Mouse (Mus musculus): ENCODE data around the gene Ppp5c. TPM values are rescaled to one million over a fixed set of nuclear protein-coding genes. Genes with fewer than 3 reads are reported as not detected.

The Ppp5c gene
- polyA plus RNA-seq, 1 experiment, result 126 TPM

DNA sequence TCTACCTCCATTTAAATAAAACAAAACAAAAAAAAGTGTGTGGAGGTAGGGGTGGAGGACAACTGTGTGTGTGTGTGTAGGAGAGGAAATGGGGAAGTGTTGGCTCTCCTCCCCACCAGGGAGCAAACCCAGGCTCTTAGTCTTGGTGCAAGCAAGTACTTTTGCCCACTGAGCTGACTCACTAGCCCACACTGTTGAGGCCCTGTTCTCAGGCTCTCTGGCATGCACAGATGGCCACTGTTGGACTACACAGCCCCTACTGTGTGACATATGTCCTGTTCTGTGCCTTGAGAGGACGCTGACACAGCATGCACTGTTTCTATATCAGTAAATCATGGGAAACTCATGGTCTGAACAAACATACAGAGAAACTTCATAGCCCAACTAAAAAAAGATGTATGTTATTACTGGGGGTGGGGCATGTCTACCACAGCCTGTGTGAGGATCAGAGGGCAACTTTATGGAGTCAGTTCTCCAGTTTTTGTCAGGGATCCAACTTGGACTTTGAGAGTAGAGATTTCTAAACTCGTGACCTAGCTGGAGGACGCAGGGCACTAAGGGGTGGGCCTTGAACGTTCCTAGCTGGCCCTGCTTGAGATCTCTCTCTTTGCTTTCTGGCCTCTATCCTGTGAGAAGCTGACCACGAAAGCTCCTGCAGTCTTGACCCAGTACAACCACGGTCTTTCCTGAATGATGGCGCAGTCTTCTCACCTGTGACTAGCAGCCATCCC, 24.3 kb downstream of the Ppp5c start:
- no peaks in the 10 kb centered on the region for H3K79me2 ChIP-seq (ENCODE audit: control insufficient read depth, insufficient read depth)
- TF ChIP-seq MAX (IDR thresholded peaks at IDR 0.05; ENCODE audit: low read depth) (no peak), TCF3 (IDR thresholded peaks at IDR 0.05; ENCODE audit: insufficient read length, low read depth) (no peak), TCF12 (IDR thresholded peaks at IDR 0.05; ENCODE audit: insufficient read depth, poor library complexity, severe bottlenecking) (no peak), MYOD1 (IDR thresholded peaks at IDR 0.05; ENCODE audit: control insufficient read depth in 1 of 3, insufficient read length in 2 of 3, low read depth in 2 of 3) (no peak), SRF (IDR thresholded peaks at IDR 0.05; ENCODE audit: control insufficient read depth, insufficient read length, low read depth) (no peak), REST (IDR thresholded peaks at IDR 0.05; ENCODE audit: insufficient read depth, insufficient read length) (no peak), POLR2A (IDR thresholded peaks at IDR 0.05; ENCODE audit: insufficient read length, low read depth) (no peak), POLR2AphosphoS2 (IDR thresholded peaks at IDR 0.05; ENCODE audit: insufficient read length, low read depth) (no peak), CEBPB (IDR thresholded peaks at IDR 0.05; ENCODE audit: insufficient read depth, poor library complexity, severe bottlenecking) (no peak), MYOG (IDR thresholded peaks at IDR 0.05; ENCODE audit: control insufficient read depth in 1 of 3, insufficient read depth in 1 of 3, insufficient read length in 2 of 3, low read depth in 2 of 3) (no peak), E2F4 (IDR thresholded peaks at IDR 0.05; ENCODE audit: insufficient read depth) (no peak), USF1 (IDR thresholded peaks at IDR 0.05; ENCODE audit: low read depth) (no peak)

DNA sequence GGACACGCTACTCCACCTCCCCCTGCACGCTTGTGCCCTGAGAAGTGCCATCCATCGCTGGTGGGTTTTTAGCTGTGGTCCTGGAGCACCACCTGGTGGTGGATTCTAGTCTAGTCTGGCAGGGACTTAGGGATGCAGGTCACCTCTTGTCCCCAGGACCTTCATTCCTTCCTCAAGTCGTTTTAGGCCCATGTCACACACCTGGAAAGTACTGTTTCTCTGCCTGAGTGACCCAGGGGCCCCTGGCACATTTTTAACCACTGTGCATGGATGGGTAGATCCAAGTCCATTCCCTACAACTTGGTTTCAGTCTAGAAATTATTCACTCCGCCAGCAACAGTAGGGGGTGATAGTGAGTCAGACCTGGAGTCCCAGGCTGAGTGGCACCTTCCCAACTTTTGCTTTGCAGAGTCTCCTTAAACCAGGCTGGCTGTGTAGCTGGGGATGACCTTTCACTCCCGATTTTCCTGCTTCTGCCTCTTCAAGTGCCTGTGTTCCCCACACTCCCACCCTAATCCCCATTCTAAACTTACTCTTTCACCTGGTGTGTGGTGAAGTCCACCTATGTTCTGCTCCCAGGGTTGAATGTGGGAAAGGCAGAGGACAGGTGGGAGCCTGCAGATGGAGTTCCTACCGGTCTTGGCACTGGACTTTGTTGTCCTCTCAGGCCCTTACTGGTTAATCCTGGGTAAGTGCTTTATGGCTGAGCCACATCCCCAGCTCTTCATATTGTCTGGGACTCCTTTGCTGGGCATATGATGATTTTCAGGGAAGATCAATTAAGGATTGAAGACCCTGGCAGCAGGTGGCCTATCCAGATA, 25.1 kb downstream of the Ppp5c start:
- H3K36me3 ChIP-seq (ENCODE audit: control insufficient read depth, insufficient read depth), result peaks cover under 1% of the 10 kb centered on the region

More for the DNA sequence above, 24.3 kb downstream of the Ppp5c start:
- no peak overlapping the region for H3ac ChIP-seq (ENCODE audit: control insufficient read depth, insufficient read length)
- H3K36me3 ChIP-seq (ENCODE audit: control insufficient read depth, insufficient read depth), result peaks cover 7% of the 10 kb centered on the region
- no peak overlapping the region for H3K4me2 ChIP-seq (ENCODE audit: low read depth)
- H3K4me3 ChIP-seq, result no peak overlapping the region
- no peaks in the 10 kb centered on the region for H3K27me3 ChIP-seq (ENCODE audit: control insufficient read depth, insufficient read depth, insufficient read length)

DNA sequence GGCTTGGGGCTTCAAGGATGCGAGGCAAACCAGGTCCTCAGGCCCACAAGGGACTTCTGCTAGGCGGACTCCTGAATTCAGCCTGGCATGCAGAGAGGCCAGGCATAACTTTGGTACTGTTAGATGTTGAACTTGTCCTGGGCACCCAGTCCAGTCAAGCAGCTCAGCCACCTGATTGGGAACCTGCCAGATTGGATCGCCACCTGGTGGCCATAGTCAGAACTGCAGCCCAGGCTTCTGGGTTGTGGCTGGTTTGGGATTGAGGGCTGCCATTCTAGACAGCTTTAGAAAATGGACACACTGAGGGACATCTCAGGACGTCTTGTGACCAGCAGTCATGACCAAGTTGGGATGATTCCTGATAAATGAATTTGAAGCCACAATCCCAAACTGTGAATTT, 28.1 kb downstream of the Ppp5c start:
- Histone ChIP-seq H3K36me3 (ENCODE audit: control insufficient read depth, insufficient read depth) (no peaks in the 10 kb centered on the region), H3K4me3 (no peak overlapping the region)

More for the DNA sequence above, 25.1 kb downstream of the Ppp5c start:
- Histone ChIP-seq H3ac (ENCODE audit: control insufficient read depth, insufficient read length) (no peak overlapping the region), H3K4me3 (no peak overlapping the region), H3K79me2 (ENCODE audit: control insufficient read depth, insufficient read depth) (no peaks in the 10 kb centered on the region), H3K27me3 (ENCODE audit: control insufficient read depth, insufficient read depth, insufficient read length) (no peaks in the 10 kb centered on the region), H3K4me2 (ENCODE audit: low read depth) (no peak overlapping the region)
- TF ChIP-seq MYOG (IDR thresholded peaks at IDR 0.05; ENCODE audit: control insufficient read depth in 1 of 3, insufficient read depth in 1 of 3, insufficient read length in 2 of 3, low read depth in 2 of 3), result no peak
- TF ChIP-seq POLR2AphosphoS2 (IDR thresholded peaks at IDR 0.05; ENCODE audit: insufficient read length, low read depth), result peak; percentile 60

DNA sequence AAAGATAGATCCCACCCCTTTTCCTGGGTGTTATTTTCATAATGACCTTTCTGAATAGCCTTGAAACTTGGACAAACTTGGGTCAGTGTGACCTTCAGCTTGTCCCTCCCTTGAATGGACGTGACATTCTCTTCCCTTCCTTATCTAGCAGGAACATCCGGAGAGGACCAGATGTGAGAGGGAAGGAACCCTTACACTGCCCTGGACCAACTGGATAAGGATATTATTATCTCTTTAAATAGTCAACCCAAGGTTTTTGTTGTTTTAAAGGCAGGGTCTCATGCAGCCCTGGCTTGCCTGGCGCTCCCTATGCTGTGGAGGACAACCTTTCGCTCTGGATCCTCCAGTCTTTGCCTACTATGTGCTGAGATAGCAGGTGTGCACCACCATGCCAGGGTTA, 28.5 kb downstream of the Ppp5c start:
- Histone ChIP-seq H3K27me3 (ENCODE audit: control insufficient read depth, insufficient read depth, insufficient read length) (no peaks in the 10 kb centered on the region), H3K36me3 (ENCODE audit: control insufficient read depth, insufficient read depth) (no peaks in the 10 kb centered on the region), H3K79me2 (ENCODE audit: control insufficient read depth, insufficient read depth) (peaks cover 15% of the 10 kb centered on the region), H3K4me2 (ENCODE audit: low read depth) (no peak overlapping the region), H3K4me3 (no peak overlapping the region), H3ac (ENCODE audit: control insufficient read depth, insufficient read length) (no peak overlapping the region)
- TF ChIP-seq TCF12 (IDR thresholded peaks at IDR 0.05; ENCODE audit: insufficient read depth, poor library complexity, severe bottlenecking), result no peak
- TF ChIP-seq MYOD1 (IDR thresholded peaks at IDR 0.05; ENCODE audit: control insufficient read depth in 1 of 3, insufficient read length in 2 of 3, low read depth in 2 of 3), result no peak
- no peak for TF ChIP-seq SRF (IDR thresholded peaks at IDR 0.05; ENCODE audit: control insufficient read depth, insufficient read length, low read depth)
- no peak for TF ChIP-seq REST (IDR thresholded peaks at IDR 0.05; ENCODE audit: insufficient read depth, insufficient read length)
- no peak for TF ChIP-seq TCF3 (IDR thresholded peaks at IDR 0.05; ENCODE audit: insufficient read length, low read depth)
- TF ChIP-seq MAX (IDR thresholded peaks at IDR 0.05; ENCODE audit: low read depth), result no peak
- TF ChIP-seq POLR2A (IDR thresholded peaks at IDR 0.05; ENCODE audit: insufficient read length, low read depth), result no peak
- no peak for TF ChIP-seq CEBPB (IDR thresholded peaks at IDR 0.05; ENCODE audit: insufficient read depth, poor library complexity, severe bottlenecking)
- no peak for TF ChIP-seq POLR2AphosphoS2 (IDR thresholded peaks at IDR 0.05; ENCODE audit: insufficient read length, low read depth)
- TF ChIP-seq E2F4 (IDR thresholded peaks at IDR 0.05; ENCODE audit: insufficient read depth), result no peak
- TF ChIP-seq USF1 (IDR thresholded peaks at IDR 0.05; ENCODE audit: low read depth), result no peak
- TF ChIP-seq MYOG (IDR thresholded peaks at IDR 0.05; ENCODE audit: control insufficient read depth in 1 of 3, insufficient read depth in 1 of 3, insufficient read length in 2 of 3, low read depth in 2 of 3), result no peak

More for the DNA sequence above, 28.1 kb downstream of the Ppp5c start:
- H3K79me2 ChIP-seq (ENCODE audit: control insufficient read depth, insufficient read depth), result peaks cover 11% of the 10 kb centered on the region
- no peak overlapping the region for H3K4me2 ChIP-seq (ENCODE audit: low read depth)
- no peaks in the 10 kb centered on the region for H3K27me3 ChIP-seq (ENCODE audit: control insufficient read depth, insufficient read depth, insufficient read length)
- TF ChIP-seq SRF (IDR thresholded peaks at IDR 0.05; ENCODE audit: control insufficient read depth, insufficient read length, low read depth), result no peak
- TF ChIP-seq POLR2AphosphoS2 (IDR thresholded peaks at IDR 0.05; ENCODE audit: insufficient read length, low read depth), result no peak
- no peak for TF ChIP-seq TCF12 (IDR thresholded peaks at IDR 0.05; ENCODE audit: insufficient read depth, poor library complexity, severe bottlenecking)
- TF ChIP-seq CEBPB (IDR thresholded peaks at IDR 0.05; ENCODE audit: insufficient read depth, poor library complexity, severe bottlenecking), result no peak
- TF ChIP-seq MYOG (IDR thresholded peaks at IDR 0.05; ENCODE audit: control insufficient read depth in 1 of 3, insufficient read depth in 1 of 3, insufficient read length in 2 of 3, low read depth in 2 of 3), result no peak
- no peak for TF ChIP-seq E2F4 (IDR thresholded peaks at IDR 0.05; ENCODE audit: insufficient read depth)
- TF ChIP-seq MAX (IDR thresholded peaks at IDR 0.05; ENCODE audit: low read depth), result no peak
- TF ChIP-seq REST (IDR thresholded peaks at IDR 0.05; ENCODE audit: insufficient read depth, insufficient read length), result no peak
- TF ChIP-seq MYOD1 (IDR thresholded peaks at IDR 0.05; ENCODE audit: control insufficient read depth in 1 of 3, insufficient read length in 2 of 3, low read depth in 2 of 3), result no peak
- TF ChIP-seq TCF3 (IDR thresholded peaks at IDR 0.05; ENCODE audit: insufficient read length, low read depth), result no peak
- TF ChIP-seq USF1 (IDR thresholded peaks at IDR 0.05; ENCODE audit: low read depth), result no peak
- TF ChIP-seq POLR2A (IDR thresholded peaks at IDR 0.05; ENCODE audit: insufficient read length, low read depth), result no peak
- no peak overlapping the region for H3ac ChIP-seq (ENCODE audit: control insufficient read depth, insufficient read length)
